Mouse (Mus musculus) adrenal gland, adult 18-20 months (tissue): ENCODE measurements around the gene Rngtt. TPM values are rescaled to one million over a fixed set of nuclear protein-coding genes. Genes with fewer than 3 reads are reported as not detected.
A peak's percentile ranks its signal among the peaks of the same experiment; 100 is the strongest.
"Not testable (repeated sequence)": the region's sequence is repeated elsewhere in the genome, so short reads cannot be mapped to it uniquely, and the experiment has no call there.

Experiments
- DNase-seq, 2 experiments: peaks; one replicate each; pipeline ENCODE4 v3.0.0; 2021 to 2022; ENCODE audit warnings: low spot score in 2 of 2
- total RNA-seq, 2 experiments: library from RNA; stranded (reverse); gene quantifications; 1 replicate in 1 of 2; 2 replicates in 1 of 2; pipeline ENCODE4 v1.2.3; 2021

Rngtt gene
- total RNA-seq, 2 experiments from 2014 or later = 29.8 to 34.0 TPM

GRCm38 (mm10) chr4:33419644-33420043, 109.5 kb downstream of the Rngtt start:
- no peak for DNase-seq

GRCm38 (mm10) chr4:33428856-33429255, 118.7 kb downstream of the Rngtt start:
- no peak for DNase-seq

- no peak for DNase-seq
Observed at GRCm38 (mm10) chr4:33441864-33442263, 131.8 kb downstream of the Rngtt start.

- no peak for DNase-seq
Observed at GRCm38 (mm10) chr4:33446265-33446664, 136.2 kb downstream of the Rngtt start.

GRCm38 (mm10) chr4:33446881-33447280, 136.8 kb downstream of the Rngtt start:
- DNase-seq = no peak

- not testable (repeated sequence) for DNase-seq
Observed at GRCm38 (mm10) chr4:33450356-33450755, 140.2 kb downstream of the Rngtt start.

- DNase-seq = no peak
Observed at GRCm38 (mm10) chr4:33459851-33460250, 149.7 kb downstream of the Rngtt start.

GRCm38 (mm10) chr4:33464432-33464831, 154.3 kb downstream of the Rngtt start:
- no peak for DNase-seq

- DNase-seq = no peak
Observed at GRCm38 (mm10) chr4:33465871-33466270, 155.8 kb downstream of the Rngtt start.

GRCm38 (mm10) chr4:33466970-33467399, 156.9 kb downstream of the Rngtt start:
- DNase-seq = peak in 1 of 2 experiments; percentile 9

- DNase-seq = no peak
Observed at GRCm38 (mm10) chr4:33467627-33468026, 157.5 kb downstream of the Rngtt start.

GRCm38 (mm10) chr4:33468151-33468550, 158.0 kb downstream of the Rngtt start:
- DNase-seq = no peak

- DNase-seq = no peak
Observed at GRCm38 (mm10) chr4:33470671-33471302, 160.7 kb downstream of the Rngtt start.

GRCm38 (mm10) chr4:33478011-33478785, 168.1 kb downstream of the Rngtt start:
- DNase-seq = no peak

- DNase-seq = no peak
Observed at GRCm38 (mm10) chr4:33481721-33482120, 171.6 kb downstream of the Rngtt start.

GRCm38 (mm10) chr4:33486050-33486449, 175.9 kb downstream of the Rngtt start:
- DNase-seq = no peak

GRCm38 (mm10) chr4:33491108-33491507, 181.0 kb downstream of the Rngtt start:
- no peak for DNase-seq

GRCm38 (mm10) chr4:33494377-33494776, 184.3 kb downstream of the Rngtt start:
- no peak for DNase-seq

- DNase-seq = no peak
Observed at GRCm38 (mm10) chr4:33496985-33497384, 186.9 kb downstream of the Rngtt start.

GRCm38 (mm10) chr4:33497657-33498056, 187.5 kb downstream of the Rngtt start:
- no peak for DNase-seq

GRCm38 (mm10) chr4:33498160-33498874, 188.2 kb downstream of the Rngtt start:
- no peak for DNase-seq

GRCm38 (mm10) chr4:33506638-33507037, 196.5 kb downstream of the Rngtt start:
- DNase-seq = no peak
